Mouse (Mus musculus) cerebellum, adult 2 months (tissue): Measurements from ENCODE around the gene Sept8.

ENCODE experiments used
- CTCF ChIP-seq: fragments of 200-500 bp; IDR thresholded peaks from 2 replicates; pipeline ENCODE4 v1.5.1; 2011; ENCODE audit warnings: low read depth, mild to moderate bottlenecking, control low read depth, low read length, moderate library complexity, borderline replicate concordance; ENCODE audit not compliant: insufficient read depth
- POLR2A ChIP-seq: fragments of 200-500 bp; IDR thresholded peaks from 2 replicates; pipeline ENCODE4 v1.6.1; 2011; ENCODE audit warnings: low read length, control low read depth, borderline replicate concordance; ENCODE audit not compliant: insufficient read depth

- TF ChIP-seq CTCF: peak; percentile 67
- no peak for TF ChIP-seq POLR2A
Measured at GRCm38 (mm10) chr11:53590368-53590768, 71.3 kb downstream of the Sept8 start.
